Mouse (Mus musculus) T-helper 17 cell (primary cell): Measurements from ENCODE around the gene Hcn3.

Source experiments
- in situ Hi-C, 2 experiments: fragments of 300-600 bp; cut with MboI, MseI; formaldehyde crosslinking; loops; 1 replicate in 1 of 2; 2 replicates in 1 of 2; pipeline ENCODE4 v1.15.1; 2025; ENCODE audit warnings: high pct_unique_total_duplicates in 2 of 2

Gene Hcn3

DNA sequence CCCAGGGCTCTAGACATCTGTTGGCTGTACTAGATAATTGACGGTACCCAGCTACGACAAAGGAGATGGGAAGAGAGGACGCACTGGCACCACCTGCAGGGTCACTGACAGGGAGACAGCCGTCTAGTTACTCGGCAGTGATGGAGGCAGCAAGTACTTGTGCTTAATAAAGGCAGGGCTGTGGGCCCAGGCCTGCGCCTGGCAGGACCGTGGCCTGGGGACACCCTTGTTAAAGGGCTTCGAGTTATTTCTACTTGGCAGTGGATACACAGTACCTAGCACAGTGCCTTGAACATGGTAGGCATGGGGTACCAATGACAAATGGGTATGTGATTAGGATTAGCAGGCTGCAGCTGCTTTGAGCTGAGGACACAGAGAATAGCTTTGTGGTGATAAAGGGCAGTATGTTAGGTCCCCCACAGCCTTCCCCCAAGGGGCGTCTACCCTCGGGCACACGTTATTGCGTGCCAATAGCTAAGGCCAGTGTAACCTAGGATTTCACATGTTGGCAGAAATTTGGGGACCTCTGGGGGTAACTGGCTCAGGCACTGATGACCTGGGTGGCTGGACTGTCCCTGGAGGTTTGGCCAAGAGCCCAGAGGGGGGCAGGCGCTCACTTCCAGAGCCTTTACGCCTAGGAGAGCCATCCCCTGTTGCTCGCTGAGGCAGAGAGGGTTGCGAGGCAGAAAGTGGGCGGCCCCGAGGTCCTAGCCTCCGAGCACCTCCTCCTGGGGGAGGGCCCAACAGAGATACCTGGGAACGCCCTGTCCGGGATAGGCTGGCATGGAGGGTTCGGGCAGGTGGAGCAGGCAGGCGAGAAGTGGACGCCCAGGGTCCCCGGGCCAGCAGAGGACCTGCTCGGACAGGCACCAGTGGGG lies 12.7 kb downstream of the Hcn3 start:
- in situ Hi-C loops, result no loop called here

DNA sequence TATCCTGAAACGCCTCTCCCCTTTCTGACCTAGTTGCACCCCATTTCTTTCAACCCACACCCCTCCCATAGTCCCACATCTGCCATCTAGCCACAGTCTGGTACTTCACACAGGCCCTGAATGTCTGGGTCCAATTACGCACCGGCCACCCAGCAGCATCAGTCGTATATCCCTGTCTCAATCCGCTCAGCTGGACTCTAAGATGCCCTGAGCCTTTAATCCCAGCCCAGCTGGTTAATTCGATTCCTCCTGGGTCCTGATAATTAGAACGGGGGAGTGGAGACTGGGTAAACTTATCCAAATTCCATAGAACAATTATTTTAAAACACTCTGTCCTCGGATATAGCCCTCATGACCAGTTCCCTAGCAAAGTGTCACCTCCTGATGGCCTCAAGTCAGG lies 14.4 kb downstream of the Hcn3 start:
- in situ Hi-C loops, result no loop called here

DNA sequence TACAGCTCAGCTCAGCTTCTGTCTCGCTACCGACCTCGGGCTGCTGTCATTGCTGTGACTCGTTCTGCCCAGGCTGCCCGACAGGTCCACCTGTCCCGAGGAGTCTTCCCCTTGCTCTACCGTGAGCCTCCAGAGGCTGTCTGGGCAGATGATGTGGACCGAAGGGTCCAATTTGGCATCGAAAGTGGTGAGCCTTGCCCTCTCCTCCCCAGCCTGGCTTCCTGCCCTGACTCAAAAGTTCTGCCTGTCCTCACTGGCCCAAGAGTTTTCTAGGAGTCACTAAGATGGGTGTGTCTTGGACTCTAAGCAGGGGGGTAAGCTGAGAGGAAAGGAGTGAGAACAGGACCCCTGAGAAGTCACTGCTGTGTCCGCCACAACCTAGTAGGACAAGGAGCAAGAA lies 15.2 kb downstream of the Hcn3 start:
- in situ Hi-C loops, result no loop called here

DNA sequence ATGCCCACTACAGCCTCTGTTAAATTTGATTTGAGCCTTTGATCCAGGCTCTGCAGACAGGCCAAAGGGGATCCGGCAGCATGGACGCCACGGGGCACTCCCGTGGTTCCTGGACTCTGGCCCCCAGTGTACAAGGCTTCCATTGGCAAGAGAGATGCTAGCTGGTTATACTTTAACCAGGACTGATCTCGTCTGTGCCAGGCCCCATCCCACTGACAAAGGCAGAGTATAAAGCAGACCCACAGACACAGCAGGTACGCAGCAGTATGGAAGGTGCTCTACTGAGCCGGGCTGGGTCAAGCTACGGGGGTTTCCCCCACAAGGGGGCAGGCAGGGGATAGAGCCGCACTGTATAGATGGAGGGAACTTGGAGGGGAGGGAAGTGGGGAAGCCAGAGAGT lies 23.6 kb downstream of the Hcn3 start:
- in situ Hi-C loops, result no loop called here

DNA sequence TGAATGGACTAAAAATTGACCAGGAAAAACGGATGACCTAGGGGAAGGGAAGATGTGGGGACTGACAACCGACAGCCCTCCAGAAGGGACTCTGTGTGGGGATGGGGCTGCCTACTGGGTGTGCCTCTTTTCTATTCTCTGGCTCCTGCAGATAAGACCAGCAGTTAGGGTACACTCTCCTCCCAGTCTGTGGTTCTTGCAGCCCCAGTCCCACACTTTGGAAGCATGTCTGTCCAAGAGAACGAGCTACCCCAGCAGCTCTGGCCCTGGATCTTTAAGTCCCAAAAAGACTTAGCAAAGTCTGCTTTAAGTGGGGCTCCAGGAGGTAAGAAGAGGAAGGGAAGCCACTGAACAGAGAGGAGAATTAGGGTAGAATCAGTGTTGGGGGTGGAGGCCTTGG lies 24.0 kb downstream of the Hcn3 start, which contains the start of gene Pklr:
Pklr (plus strand) TSS at position 185 of the 400 bp plus-strand sequence.
- in situ Hi-C loops, result no loop called here

DNA sequence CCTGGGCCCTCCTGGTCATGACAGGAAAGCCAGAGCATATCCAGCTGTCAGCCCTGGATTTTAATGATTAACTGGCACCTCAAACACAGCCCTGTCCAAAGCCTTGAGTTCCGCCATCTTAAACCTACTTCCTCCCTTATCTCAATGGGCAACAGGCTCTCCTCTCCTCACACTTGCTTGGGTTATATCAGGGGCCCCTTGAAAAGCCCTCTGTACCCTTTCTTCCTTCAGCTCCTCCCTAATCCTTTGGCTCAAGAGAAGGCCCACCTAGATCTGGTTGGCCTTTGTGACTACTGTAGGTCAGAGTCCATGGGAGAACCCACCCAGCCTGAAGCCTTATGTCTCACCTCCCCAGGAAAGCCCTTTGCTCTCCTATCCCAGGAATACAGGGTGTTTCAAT lies 26.2 kb downstream of the Hcn3 start:
- in situ Hi-C loops, result no loop called here

DNA sequence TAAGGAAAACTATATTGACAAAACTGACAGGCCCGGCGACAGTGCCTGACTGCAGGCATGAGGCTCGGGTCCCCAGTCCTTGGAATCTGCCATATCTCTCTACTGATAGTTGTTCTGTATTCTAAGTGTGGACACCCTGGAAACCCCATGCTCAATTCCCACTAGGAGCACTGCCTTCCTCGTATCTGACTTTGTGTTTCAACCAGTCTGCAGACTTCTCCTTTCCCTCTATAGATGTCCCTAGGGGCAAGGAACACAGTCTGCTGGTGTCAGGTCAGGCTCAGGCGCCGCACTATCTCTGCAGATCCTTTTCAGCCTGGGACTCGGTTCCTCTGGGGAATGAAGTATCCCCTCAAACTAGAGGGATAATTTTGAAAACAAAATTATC lies 26.9 kb downstream of the Hcn3 start:
- in situ Hi-C loops, result no loop called here

DNA sequence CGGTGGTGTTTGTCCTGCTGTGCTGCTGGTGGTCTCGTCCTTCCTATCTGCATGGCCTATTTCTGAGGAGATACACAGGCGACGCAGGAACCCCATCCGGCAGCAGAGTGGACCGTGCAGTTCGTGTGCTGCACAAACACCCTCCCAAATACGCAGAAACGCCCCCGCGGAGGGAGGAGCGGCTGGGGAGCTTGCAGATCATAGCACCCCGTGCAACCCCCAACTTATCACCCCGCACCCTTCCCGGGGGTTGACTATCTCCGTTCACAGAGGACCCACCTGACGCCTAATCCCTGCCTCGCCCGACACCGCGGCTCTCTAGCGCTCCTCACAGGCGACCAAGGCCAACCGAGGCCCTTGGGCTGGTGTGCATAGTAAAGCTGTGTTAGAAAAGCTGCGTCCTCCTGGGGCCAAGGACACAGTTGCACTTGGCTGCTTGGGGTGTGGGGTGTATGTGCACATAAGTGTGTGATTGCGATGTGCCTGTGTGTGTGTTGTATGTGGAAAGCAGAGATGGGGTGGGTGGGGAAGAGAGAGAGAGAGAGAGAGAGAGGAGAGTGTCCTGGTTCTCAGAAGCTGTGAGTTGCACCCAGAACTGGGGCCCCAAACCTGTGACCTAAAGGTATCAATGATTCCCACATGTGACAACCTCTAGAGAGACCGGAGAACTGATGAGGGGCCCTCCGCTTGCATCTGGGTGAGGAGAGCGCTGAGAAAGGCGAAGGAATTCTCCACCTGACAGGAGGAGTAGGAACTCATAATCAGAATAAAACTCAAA lies 27.5 kb downstream of the Hcn3 start:
- in situ Hi-C loops, result no loop called here

DNA sequence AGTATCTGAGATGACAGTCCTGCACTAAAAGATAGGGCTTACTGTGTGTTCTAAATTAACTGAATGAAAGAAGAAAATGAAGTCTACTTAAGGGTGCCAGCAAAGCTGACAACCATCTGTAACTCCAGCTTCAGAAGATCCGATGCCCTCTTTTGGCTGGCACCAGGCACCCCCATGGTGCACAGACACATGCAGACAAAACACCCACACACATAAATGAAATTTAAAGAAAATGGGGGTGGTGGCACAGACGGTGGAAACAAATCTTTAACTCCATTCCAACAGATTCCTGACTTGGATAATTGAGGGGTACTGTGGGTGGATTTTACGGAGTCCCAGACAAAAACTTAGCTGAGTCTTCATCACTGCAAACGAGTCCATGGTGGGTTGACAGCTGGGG lies 28.2 kb downstream of the Hcn3 start:
- in situ Hi-C loops, result no loop called here

DNA sequence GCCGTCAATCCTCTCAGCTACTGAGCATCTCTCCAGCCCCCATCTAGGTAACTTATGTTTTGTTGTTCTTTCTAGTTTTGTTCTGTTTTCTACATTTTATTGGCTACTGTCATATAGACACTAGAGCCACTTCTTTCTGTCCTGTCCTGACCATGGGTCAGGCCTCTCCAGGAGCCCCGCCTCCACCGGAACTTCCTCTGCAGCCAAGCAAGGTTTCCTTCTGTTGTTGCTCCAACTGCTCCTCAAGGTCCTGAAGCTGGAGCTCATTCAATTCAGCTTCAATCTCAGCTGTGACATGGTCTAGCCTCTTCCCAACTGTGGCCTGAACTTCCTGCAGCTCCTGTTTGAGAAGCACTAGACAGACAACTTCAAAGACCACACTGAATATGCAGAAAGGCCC lies 30.1 kb downstream of the Hcn3 start:
- in situ Hi-C loops, result no loop called here

DNA sequence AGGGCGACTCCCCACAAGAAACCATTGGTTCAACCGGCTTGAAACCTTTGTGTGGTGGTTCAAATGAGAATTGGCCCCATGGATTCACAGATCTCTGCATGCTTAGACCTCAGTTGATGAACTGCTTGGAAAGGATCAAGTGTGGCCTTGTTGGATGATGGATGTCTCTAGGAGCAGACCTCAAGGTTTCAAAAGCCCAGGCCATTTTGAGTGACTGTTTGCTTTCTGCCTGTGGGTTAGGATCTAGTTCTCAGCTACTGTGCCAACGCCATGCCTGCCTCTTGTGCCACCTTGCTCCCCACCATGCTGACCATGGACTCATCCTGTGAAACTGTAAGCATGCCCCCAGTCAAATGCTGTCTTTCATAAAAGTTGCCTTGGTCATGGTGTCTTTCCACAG lies 34.0 kb downstream of the Hcn3 start:
- in situ Hi-C loops, result no loop called here

DNA sequence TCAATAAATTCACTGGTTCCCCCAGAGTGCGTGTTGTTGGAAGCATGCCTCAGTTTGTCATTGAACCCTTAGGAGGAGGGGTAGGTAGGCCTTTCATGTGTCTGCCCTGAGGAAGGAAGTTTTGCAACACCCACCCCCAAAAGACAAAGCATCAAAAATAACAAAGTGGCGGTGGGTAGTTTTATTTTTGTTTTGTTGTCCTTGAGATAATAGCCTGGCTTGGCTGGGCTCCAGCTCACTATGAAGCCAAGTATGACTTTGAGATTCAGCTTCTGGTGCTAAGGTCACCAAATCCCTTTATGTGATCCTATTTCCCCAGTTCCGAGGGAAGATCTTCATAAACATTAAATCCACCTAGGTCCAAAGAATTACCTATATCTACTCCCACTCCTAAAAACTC lies 35.8 kb downstream of the Hcn3 start:
- in situ Hi-C loops, result loop anchor here in 1 of 2 experiments (5.0 kb wide), 1 partner anchor 33 kb away; no protein-coding TSS in a partner anchor

DNA sequence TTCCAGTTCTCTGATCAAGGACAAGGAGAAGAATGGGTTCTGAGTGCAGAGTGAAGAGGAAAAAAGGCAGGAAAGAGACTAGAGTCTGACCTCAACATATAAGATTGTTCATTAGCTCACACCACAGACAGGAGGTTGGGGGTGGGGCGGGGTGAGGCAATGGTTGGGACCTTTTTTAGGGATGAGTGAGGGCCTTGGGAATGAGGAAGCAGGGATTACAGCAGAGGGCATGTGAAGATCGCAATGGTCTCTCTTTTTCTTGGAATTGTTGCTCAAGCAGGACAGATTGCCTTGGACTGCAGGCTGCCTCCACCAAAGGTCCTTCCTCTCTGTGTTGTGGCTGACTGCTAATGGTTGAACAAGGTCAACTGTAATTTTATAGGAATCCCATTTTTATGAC lies 36.7 kb downstream of the Hcn3 start:
- in situ Hi-C loops, result loop anchor here in 1 of 2 experiments (5.0 kb wide), 1 partner anchor 34 kb away; no protein-coding TSS in a partner anchor

DNA sequence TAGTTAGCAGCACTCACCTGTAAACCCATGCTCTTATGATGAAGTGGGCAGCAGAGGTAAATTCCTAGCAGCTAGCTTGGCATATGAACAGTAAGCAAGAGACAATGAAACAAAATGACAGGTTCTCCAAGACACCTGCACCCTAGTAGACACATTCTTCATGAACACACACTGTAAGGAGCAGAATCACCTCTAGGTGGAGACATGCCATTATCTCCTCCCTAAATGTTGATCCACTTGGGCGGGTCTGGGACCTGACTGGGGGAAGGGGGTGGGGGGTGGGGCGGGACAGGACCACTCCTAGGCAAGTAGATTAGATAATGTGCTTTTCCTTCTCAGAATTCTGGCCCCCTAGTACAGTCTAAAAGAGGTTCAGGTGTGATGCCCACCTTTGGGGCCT lies 44.5 kb downstream of the Hcn3 start:
- in situ Hi-C loops, result loop anchor here in 1 of 2 experiments (5.0 kb wide), 1 partner anchor 397 kb away; no protein-coding TSS in a partner anchor

DNA sequence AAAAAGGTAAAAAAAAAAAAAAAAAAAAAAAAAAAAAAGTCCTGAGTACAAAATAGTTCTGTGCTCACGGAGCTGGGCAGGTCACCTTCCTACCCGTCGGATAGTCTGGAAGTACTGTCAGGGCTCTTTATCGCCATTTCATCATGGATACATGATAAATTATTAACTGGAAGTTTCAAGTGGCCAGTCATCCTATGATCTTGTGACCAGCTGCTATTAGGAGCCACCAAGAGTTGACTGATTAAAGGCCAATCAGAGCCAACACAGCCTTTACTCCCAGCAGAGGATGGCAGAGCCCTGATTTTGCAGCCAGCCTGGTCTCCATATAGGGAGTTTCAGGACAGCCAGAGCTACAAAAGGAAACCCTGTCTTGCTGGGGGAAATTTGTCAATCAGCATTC lies 46.9 kb downstream of the Hcn3 start:
- in situ Hi-C loops, result no loop called here

DNA sequence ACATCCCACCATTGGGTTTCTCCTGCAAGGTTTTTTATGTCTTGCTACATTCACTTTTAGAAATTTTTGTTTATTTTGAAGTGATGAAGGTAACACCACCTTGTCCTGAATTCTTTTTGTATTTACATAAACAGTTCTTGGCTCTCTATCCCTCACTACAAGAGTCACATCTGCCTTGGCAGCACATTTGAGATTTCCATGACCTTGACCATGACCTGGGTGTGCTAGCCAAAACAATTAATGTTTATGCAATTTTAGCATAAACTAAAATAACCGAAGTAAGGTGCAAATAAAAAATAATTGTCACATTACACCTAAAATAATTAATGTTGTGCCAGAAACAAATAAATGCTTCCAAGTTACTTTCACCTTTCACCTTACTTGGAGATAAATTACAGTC lies 51.9 kb downstream of the Hcn3 start:
- in situ Hi-C loops, result no loop called here

DNA sequence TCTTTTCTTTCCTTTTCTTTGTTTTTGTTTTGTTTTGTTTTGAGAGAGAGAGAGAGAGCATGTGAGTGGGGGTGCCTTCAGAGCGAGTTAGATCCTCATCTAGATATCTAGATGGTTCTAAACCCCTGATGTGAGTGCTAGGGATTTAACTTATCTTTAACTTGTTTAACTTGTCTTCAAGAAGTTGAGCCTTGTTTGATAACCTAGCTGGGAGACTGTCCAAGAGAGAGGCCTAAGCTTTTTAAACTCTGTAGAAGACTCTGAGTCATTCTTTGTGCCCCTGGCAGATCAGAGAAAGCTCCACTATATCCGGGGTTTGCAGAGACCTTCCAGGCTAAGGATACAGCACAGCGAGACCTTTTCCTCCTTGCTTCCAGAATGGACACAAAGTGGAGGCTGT lies 52.5 kb downstream of the Hcn3 start:
- in situ Hi-C loops, result no loop called here

DNA sequence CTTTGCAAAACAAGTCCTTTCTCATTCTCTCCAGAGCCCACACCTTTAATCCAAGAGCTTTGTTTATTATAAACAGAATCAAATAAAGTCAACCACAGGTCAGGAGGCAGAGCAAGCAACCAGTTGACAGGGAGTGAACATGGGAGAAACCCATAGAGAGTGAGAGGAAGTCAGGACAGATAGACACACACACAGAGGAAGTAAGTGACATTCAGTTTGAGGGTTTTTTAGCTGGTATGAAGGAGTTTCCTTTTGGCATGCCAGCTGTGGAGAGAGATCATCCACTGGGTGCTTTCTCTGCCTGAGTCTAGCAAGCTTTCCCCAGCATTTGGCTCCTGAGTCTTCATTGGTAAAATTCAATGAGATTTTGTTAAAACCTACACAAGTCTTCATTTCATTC lies 53.1 kb downstream of the Hcn3 start:
- in situ Hi-C loops, result no loop called here

DNA sequence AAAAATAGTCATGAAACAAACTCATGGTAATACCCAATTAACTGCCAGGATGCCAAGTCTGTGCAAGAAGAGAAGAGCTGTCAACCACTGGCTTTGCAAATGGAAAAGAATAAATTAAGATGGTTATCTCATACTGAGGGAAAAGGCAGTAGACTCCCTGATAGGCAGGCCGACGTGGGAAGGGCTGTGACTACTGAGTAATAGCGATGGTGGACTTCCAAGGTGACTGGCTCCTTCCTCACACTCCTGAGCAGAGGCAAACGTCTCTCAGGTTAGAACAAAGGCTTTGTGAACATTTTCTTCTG lies 56.8 kb downstream of the Hcn3 start:
- in situ Hi-C loops, result no loop called here

DNA sequence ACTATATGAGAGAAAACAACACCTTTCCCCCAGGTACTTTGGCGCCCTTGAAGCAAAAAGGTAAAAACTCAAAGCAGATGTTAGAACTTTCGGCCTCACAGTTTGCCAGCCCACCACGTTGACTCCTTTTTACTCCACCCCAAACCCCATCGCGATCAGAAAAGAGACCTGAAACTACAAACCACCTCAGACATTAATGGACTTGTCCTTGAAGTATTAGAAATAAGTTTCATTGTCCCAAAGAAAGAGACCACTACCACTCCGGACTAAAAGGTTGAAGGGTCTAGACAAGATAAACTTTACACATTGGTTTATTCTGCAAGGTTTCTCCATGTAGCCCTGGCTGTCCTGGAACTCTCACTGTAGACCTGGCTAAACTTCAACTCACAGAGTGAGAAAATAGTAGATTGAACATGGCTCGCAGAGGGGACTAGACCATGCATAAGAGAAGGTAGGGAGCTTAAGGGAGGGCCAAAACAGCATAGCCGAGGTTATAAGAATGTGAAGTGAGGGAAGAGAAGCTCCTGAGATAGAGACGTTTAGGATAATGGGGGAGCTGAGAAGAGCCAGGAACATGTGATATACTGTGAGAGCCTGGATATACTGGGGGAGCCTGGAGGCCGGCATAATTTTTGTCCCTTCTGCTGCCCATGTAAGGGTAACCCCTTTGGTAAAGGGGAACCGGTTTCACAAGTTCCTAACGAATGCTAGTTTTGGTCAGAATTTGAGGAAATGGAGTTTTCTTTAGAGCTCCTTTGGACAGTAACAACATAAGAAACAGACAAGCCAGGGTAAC lies 57.3 kb downstream of the Hcn3 start:
- in situ Hi-C loops, result no loop called here

DNA sequence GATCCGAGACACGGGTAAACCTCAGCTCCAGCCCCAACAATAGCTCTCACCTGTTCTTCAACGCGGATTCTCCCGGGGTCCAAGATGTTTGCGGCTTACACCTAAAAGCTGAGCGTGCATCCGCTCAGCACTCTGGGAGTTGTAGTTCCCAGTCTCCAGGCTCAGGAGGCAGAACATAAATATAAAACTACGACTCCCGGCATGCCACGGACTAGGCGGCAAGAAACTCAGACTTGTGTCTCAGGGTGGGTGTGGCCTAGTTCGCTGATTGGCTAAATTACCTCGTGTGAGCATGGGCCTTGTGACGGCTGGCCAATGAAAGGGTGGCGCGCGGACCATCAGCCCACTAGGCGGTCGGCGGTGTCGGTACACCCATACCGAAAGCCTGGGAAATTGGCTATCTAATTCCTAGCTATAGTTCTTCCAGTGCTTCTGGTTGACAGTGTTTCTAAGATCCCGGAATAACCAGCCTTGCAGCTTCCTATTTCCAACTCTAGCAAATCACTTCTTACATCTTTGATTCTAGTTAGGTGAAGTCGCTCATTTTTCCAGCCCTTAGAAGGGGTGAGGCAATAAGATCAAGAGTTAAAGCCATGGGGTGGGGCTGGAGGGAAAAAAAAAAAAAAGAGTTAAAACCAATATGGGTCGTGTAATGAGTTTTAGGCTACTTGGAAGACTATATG lies 58.0 kb downstream of the Hcn3 start, which contains the start of gene Fdps:
Fdps (minus strand) TSS at position 148 of the 683 bp plus-strand sequence.
- in situ Hi-C loops, result no loop called here

DNA sequence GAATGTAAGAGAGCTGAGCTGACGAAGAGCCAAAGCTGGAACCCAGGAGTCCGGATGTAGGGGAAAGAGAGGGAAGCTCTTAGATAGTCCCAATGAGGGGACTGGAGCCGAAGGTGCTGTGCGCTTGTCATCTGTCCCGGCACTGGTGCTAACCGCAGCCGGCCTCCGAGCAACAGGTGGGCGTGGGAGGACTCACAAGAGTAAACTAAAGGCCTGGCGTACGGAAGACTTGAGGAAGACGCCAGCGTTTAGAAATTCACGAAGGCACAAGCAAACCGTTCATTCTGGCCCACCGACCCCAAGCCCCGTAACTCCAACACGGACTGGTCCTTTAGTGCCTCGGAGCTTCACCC lies 58.6 kb downstream of the Hcn3 start:
- in situ Hi-C loops, result no loop called here
